Mouse (Mus musculus) liver, embryonic 15.5 days (tissue): ENCODE results near the gene Hsf4. TPM values are rescaled to one million over a fixed set of nuclear protein-coding genes. Genes with fewer than 3 reads are reported as not detected.
A peak's percentile ranks its signal among the peaks of the same experiment; 100 is the strongest.

Experiments used
- ATAC-seq: fragments of 200-750 bp; cut with Nextera tagmentation; 2 replicates; pipeline ENCODE4 v1.8.0; 2017; ENCODE audit warnings: moderate number of reproducible peaks, mild to moderate bottlenecking, moderate library complexity; ENCODE audit not compliant: insufficient read depth
- H3K27ac ChIP-seq: fragments of 300-500 bp; sonication (generic); replicated peaks from 2 replicates; pipeline ENCODE4 v1.5.1; 2015; ENCODE audit warnings: mild to moderate bottlenecking, inconsistent platforms
- H3K27me3 ChIP-seq: fragments of 300-500 bp; sonication (generic); 2 replicates; pipeline ENCODE4 v1.6.1; 2015; ENCODE audit warnings: mild to moderate bottlenecking, inconsistent platforms
- H3K36me3 ChIP-seq: fragments of 300-500 bp; sonication (generic); replicated peaks from 2 replicates; pipeline ENCODE4 v1.6.1; 2015; ENCODE audit warnings: moderate library complexity, mild to moderate bottlenecking, inconsistent platforms
- H3K4me1 ChIP-seq: fragments of 300-500 bp; sonication (generic); replicated peaks from 2 replicates; pipeline ENCODE4 v1.6.1; 2015; ENCODE audit warnings: inconsistent platforms
- H3K4me2 ChIP-seq: fragments of 300-500 bp; sonication (generic); 2 replicates; pipeline ENCODE4 v1.6.1; 2015; ENCODE audit warnings: moderate library complexity, mild to moderate bottlenecking, inconsistent platforms
- H3K4me3 ChIP-seq: fragments of 300-500 bp; sonication (generic); replicated peaks from 2 replicates; pipeline ENCODE4 v1.5.1; 2015; ENCODE audit warnings: mild to moderate bottlenecking, inconsistent platforms
- H3K9ac ChIP-seq: fragments of 300-500 bp; sonication (generic); 2 replicates; pipeline ENCODE4 v1.6.1; 2015; ENCODE audit warnings: moderate library complexity, mild to moderate bottlenecking, inconsistent platforms
- H3K9me3 ChIP-seq: fragments of 300-500 bp; sonication (generic); replicated peaks from 2 replicates; pipeline ENCODE4 v1.6.1; 2016; ENCODE audit warnings: inconsistent platforms
- whole genome bisulfite sequencing: fragments of 180-500 bp; shearing (Covaris S2); methylation state at CpG from one replicate; pipeline ENCODE4 v1.1.7; 2015; ENCODE audit warnings: mixed read lengths; ENCODE audit not compliant: insufficient replicate concordance; 5-methylcytosine and 5-hydroxymethylcytosine counted together
- polyA plus RNA-seq: library from polyadenylated mRNA; unstranded; fragments of >200 nt; fragmentation: Nextera tagmentation; extraction: Ambion mirVana; gene quantifications from 2 replicates; pipeline ENCODE4 v1.2.1, GENCODE M21; 2015

Hsf4 gene
- polyA plus RNA-seq, 1 experiment from 2014 or later, result not detected

- no peaks in the 10 kb centered on the region for H3K9me3 ChIP-seq
- H3K4me1 ChIP-seq, result peaks cover 55% of the 10 kb centered on the region
- ATAC-seq, result no peak
- 91% methylated on average over 13 of the region's 13 CpGs for WGBS
- H3K9ac ChIP-seq, result no peak overlapping the region
- H3K4me3 ChIP-seq, result no peak overlapping the region
- peaks cover 100% of the 10 kb centered on the region for H3K36me3 ChIP-seq
- H3K27ac ChIP-seq, result no peak overlapping the region
- no peaks in the 10 kb centered on the region for H3K27me3 ChIP-seq
- H3K4me2 ChIP-seq, result no peak overlapping the region
Measured at GRCm38 (mm10) chr8:105307670-105308069, 38.1 kb downstream of the Hsf4 start.

- H3K27ac ChIP-seq, result no peak overlapping the region
- no peak overlapping the region for H3K4me3 ChIP-seq
- no peaks in the 10 kb centered on the region for H3K27me3 ChIP-seq
- ATAC-seq, result no peak
- 90% methylated on average over 10 of the region's 10 CpGs for WGBS
- H3K36me3 ChIP-seq, result peaks cover 100% of the 10 kb centered on the region
- no peak overlapping the region for H3K4me2 ChIP-seq
- H3K9ac ChIP-seq, result no peak overlapping the region
- no peaks in the 10 kb centered on the region for H3K9me3 ChIP-seq
- H3K4me1 ChIP-seq, result peaks cover 55% of the 10 kb centered on the region
Measured at GRCm38 (mm10) chr8:105308428-105308827, 38.8 kb downstream of the Hsf4 start.

- Histone ChIP-seq H3K9me3 (no peaks in the 10 kb centered on the region), H3K4me1 (peaks cover 55% of the 10 kb centered on the region), H3K4me3 (no peak overlapping the region), H3K36me3 (peaks cover 100% of the 10 kb centered on the region), H3K27me3 (no peaks in the 10 kb centered on the region), H3K4me2 (no peak overlapping the region), H3K9ac (no peak overlapping the region), H3K27ac (no peak overlapping the region)
- WGBS, result 83% methylated on average over 15 of the region's 15 CpGs
- ATAC-seq, result no peak
Measured at GRCm38 (mm10) chr8:105309142-105309847, 39.7 kb downstream of the Hsf4 start.

GRCm38 (mm10) chr8:105310118-105310517 lies 40.5 kb downstream of the Hsf4 start:
- no peak overlapping the region for H3K4me3 ChIP-seq
- H3K9me3 ChIP-seq, result no peaks in the 10 kb centered on the region
- H3K27me3 ChIP-seq, result no peaks in the 10 kb centered on the region
- H3K27ac ChIP-seq, result no peak overlapping the region
- H3K9ac ChIP-seq, result no peak overlapping the region
- no peak for ATAC-seq
- H3K36me3 ChIP-seq, result peaks cover 100% of the 10 kb centered on the region
- no peak overlapping the region for H3K4me2 ChIP-seq
- 84% methylated on average over 8 of the region's 8 CpGs for WGBS
- peaks cover 55% of the 10 kb centered on the region for H3K4me1 ChIP-seq

GRCm38 (mm10) chr8:105311718-105312117 lies 42.1 kb downstream of the Hsf4 start:
- peaks cover 43% of the 10 kb centered on the region for H3K4me1 ChIP-seq
- ATAC-seq, result peak; percentile 52
- peaks cover 100% of the 10 kb centered on the region for H3K36me3 ChIP-seq
- no peaks in the 10 kb centered on the region for H3K27me3 ChIP-seq
- no peak overlapping the region for H3K9ac ChIP-seq
- peak overlapping the region; percentile 60 for H3K27ac ChIP-seq
- H3K4me3 ChIP-seq, result no peak overlapping the region
- H3K4me2 ChIP-seq, result 0 out of 2 replicates have a peak overlapping the region, but pooled peaks have one; percentile 0
- H3K9me3 ChIP-seq, result no peaks in the 10 kb centered on the region
- WGBS, result 23% methylated on average over 1 of the region's 1 CpGs

- Histone ChIP-seq H3K4me1 (peaks cover 51% of the 10 kb centered on the region), H3K27me3 (no peaks in the 10 kb centered on the region), H3K4me3 (no peak overlapping the region), H3K27ac (peak overlapping the region; percentile 60), H3K4me2 (peak overlapping the region; percentile 54), H3K9me3 (no peaks in the 10 kb centered on the region), H3K9ac (peak overlapping the region; percentile 35; the same call in 1 of the 2 replicates), H3K36me3 (peaks cover 100% of the 10 kb centered on the region)
- peak; percentile 60 for ATAC-seq
- WGBS, result 52% methylated on average over 8 of the region's 8 CpGs
Measured at GRCm38 (mm10) chr8:105312891-105313481, 43.4 kb downstream of the Hsf4 start.

GRCm38 (mm10) chr8:105313622-105314402 lies 44.2 kb downstream of the Hsf4 start:
- Histone ChIP-seq H3K9me3 (no peaks in the 10 kb centered on the region), H3K27ac (peak overlapping the region; percentile 60), H3K4me3 (no peak overlapping the region), H3K4me1 (peaks cover 59% of the 10 kb centered on the region), H3K36me3 (peaks cover 100% of the 10 kb centered on the region), H3K9ac (peak overlapping the region; percentile 35; the same call in 1 of the 2 replicates), H3K27me3 (no peaks in the 10 kb centered on the region), H3K4me2 (peak overlapping the region; percentile 54)
- peak; percentile 22 for ATAC-seq
- 72% methylated on average over 9 of the region's 9 CpGs for WGBS

- 92% methylated on average over 18 of the region's 18 CpGs for WGBS
- Histone ChIP-seq H3K4me1 (peaks cover 73% of the 10 kb centered on the region), H3K4me3 (no peak overlapping the region), H3K9me3 (no peaks in the 10 kb centered on the region), H3K27me3 (no peaks in the 10 kb centered on the region), H3K4me2 (no peak overlapping the region), H3K36me3 (peaks cover 100% of the 10 kb centered on the region), H3K27ac (no peak overlapping the region; the same call in 1 of the 2 replicates), H3K9ac (no peak overlapping the region)
- no peak for ATAC-seq
Measured at GRCm38 (mm10) chr8:105315073-105315769, 45.6 kb downstream of the Hsf4 start.

- Histone ChIP-seq H3K9ac (no peak overlapping the region), H3K27ac (no peak overlapping the region; the same call in 1 of the 2 replicates), H3K4me3 (no peak overlapping the region), H3K27me3 (no peaks in the 10 kb centered on the region), H3K36me3 (peaks cover 84% of the 10 kb centered on the region), H3K4me1 (peaks cover 75% of the 10 kb centered on the region), H3K4me2 (no peak overlapping the region), H3K9me3 (no peaks in the 10 kb centered on the region)
- 82% methylated on average over 4 of the region's 4 CpGs for WGBS
- no peak for ATAC-seq
Measured at GRCm38 (mm10) chr8:105317941-105318340, 48.3 kb downstream of the Hsf4 start.

GRCm38 (mm10) chr8:105318662-105319190 lies 49.1 kb downstream of the Hsf4 start:
- Histone ChIP-seq H3K36me3 (peaks cover 78% of the 10 kb centered on the region), H3K4me2 (no peak overlapping the region)

More at GRCm38 (mm10) chr8:105318662-105319190, 49.1 kb downstream of the Hsf4 start:
- Histone ChIP-seq H3K4me1 (peaks cover 74% of the 10 kb centered on the region), H3K27me3 (no peaks in the 10 kb centered on the region), H3K27ac (peak overlapping the region; percentile 54; the same call in 1 of the 2 replicates), H3K9ac (no peak overlapping the region), H3K4me3 (no peak overlapping the region), H3K9me3 (no peaks in the 10 kb centered on the region)
- WGBS, result 74% methylated on average over 11 of the region's 11 CpGs
- no peak for ATAC-seq
